Mouse (Mus musculus): Measurements from ENCODE around the gene Synj2.

GRCm38 (mm10) chr17:6000864-6001319 lies 59.8 kb downstream of the Synj2 start:
- TF ChIP-seq CTCF (IDR thresholded peaks at IDR 0.05; ENCODE audit: low read depth, low read length) (no peak), POLR2A (IDR thresholded peaks at IDR 0.05; ENCODE audit: borderline replicate concordance, low read depth, low read length) (no peak)
